Mouse (Mus musculus): ENCODE measurements around the gene Chaf1a. TPM values are rescaled to one million over a fixed set of nuclear protein-coding genes. Genes with fewer than 3 reads are reported as not detected.

The Chaf1a gene
- polyA plus RNA-seq, 1 experiment from 2014 or later, result 24.7 TPM

DNA sequence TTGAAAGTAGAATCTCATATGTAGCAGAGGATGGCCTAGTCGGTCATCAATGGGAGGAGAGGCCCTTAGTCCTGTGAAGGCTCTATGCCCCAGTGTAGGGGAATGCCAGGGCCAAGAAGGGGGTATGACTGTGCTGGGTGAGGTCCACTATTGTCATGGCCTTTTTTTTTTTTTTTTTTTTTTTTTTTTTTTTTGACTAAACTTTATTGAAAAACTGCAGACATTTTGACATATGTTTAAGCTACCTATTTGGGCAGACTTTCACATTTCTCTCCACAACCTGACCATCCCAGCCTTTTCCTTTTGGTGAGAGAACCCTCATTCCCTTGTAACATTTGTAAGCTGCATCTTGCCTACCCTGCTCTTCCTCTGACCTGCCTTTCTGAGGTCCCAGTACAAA, 52.1 kb downstream of the Chaf1a start:
- no peak for ATAC-seq (ENCODE audit: low FRiP score)
- Histone ChIP-seq H3K4me2 (no peak overlapping the region), H3K9ac (ENCODE audit: low read length) (no peak overlapping the region), H3K4me3 (ENCODE audit: low read depth, low read length) (no peak overlapping the region), H3K9me3 (ENCODE audit: control insufficient read depth, low read length) (no peaks in the 10 kb centered on the region), H3K27me3 (ENCODE audit: control insufficient read depth, insufficient read depth, low read length) (no peaks in the 10 kb centered on the region), H3K4me1 (ENCODE audit: control insufficient read depth, insufficient read depth, low read length) (no peaks in the 10 kb centered on the region), H3K36me3 (ENCODE audit: control insufficient read depth, insufficient read depth, low read length) (peaks cover 15% of the 10 kb centered on the region), H3K27ac (ENCODE audit: low read depth, low read length) (no peak overlapping the region)
- WGBS, result 89% methylated on average over 1 of the region's 1 CpGs
- DNase-seq (ENCODE audit: low spot score, missing footprints), result no peak

DNA sequence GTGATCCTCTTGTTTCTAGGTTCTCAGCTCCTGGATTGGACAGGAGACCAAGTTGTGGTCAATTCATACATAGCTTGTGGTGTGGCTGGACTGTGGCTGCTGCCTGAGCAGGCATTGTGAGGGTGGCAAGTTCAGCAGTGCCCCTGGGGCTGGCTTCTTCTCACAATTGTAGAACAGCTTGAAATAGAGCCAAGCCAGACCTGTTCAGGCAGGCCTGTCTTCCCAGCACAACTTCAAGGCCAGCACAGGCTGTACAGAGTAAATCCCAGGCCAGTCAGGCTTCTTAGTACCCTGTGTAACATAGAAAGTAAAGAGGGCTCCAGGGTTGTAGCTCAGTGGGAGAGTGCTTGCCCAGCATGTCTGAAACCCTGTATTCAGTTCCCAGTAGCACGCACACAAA, 52.6 kb downstream of the Chaf1a start:
- no peaks in the 10 kb centered on the region for H3K4me1 ChIP-seq (ENCODE audit: control insufficient read depth, insufficient read depth, low read length)
- H3K9me3 ChIP-seq (ENCODE audit: control insufficient read depth, low read length), result no peaks in the 10 kb centered on the region
- H3K4me2 ChIP-seq, result no peak overlapping the region
- no peak for ATAC-seq (ENCODE audit: low FRiP score)
- no peak overlapping the region for H3K27ac ChIP-seq (ENCODE audit: low read depth, low read length)
- DNase-seq (ENCODE audit: low spot score, missing footprints), result no peak
- H3K4me3 ChIP-seq (ENCODE audit: low read depth, low read length), result no peak overlapping the region
- H3K27me3 ChIP-seq (ENCODE audit: control insufficient read depth, insufficient read depth, low read length), result no peaks in the 10 kb centered on the region
- 100% methylated on average over 1 of the region's 1 CpGs for WGBS
- H3K36me3 ChIP-seq (ENCODE audit: control insufficient read depth, insufficient read depth, low read length), result peaks cover 15% of the 10 kb centered on the region
- H3K9ac ChIP-seq (ENCODE audit: low read length), result no peak overlapping the region

DNA sequence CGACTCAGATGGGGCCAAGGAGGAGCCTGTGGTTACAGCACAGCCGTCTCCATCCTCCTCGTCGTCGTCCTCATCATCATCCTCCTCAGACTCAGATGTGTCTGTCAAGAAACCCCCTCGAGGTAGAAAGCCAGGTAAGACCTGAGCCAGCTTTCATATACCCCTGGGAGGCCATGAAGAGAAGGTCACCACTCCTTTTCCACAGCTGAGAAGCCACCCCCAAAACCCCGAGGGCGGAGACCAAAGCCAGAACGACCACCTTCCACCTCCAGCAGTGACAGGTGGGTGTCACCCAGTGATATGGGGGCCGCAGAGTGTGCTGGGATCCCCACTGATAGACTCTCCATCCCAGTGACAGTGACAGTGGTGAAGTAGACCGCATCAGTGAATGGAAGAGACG, 56.6 kb downstream of the Chaf1a start:
- no peak for ATAC-seq (ENCODE audit: low FRiP score)
- H3K4me3 ChIP-seq (ENCODE audit: low read depth, low read length), result no peak overlapping the region
- H3K27me3 ChIP-seq (ENCODE audit: control insufficient read depth, insufficient read depth, low read length), result no peaks in the 10 kb centered on the region
- no peak for DNase-seq (ENCODE audit: low spot score, missing footprints)
- 92% methylated on average over 12 of the region's 12 CpGs for WGBS
- no peak overlapping the region for H3K4me2 ChIP-seq
- no peaks in the 10 kb centered on the region for H3K4me1 ChIP-seq (ENCODE audit: control insufficient read depth, insufficient read depth, low read length)
- H3K9ac ChIP-seq (ENCODE audit: low read length), result no peak overlapping the region
- H3K27ac ChIP-seq (ENCODE audit: low read depth, low read length), result no peak overlapping the region
- H3K36me3 ChIP-seq (ENCODE audit: control insufficient read depth, insufficient read depth, low read length), result peaks cover 30% of the 10 kb centered on the region
- H3K9me3 ChIP-seq (ENCODE audit: control insufficient read depth, low read length), result no peaks in the 10 kb centered on the region

DNA sequence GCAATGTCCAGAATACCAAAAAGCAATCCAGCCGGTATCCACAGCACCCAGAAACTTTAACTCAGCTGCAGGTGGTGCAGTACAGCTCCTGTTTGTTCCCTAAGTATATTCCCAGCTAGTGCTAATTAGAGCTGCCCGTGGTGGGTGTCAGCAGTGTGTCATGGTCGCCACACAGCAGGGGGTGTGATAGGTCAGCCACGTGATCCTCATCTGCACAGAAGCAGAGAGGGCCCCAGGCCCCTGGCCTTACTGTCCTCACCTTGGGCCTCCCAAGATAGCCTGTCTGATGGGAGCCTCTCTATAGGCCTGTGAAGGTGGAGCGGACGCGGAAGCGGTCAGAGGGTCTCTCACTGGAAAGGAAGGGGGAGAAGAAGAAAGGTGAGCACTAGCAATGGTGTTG, 57.9 kb downstream of the Chaf1a start:
- no peak for DNase-seq (ENCODE audit: low spot score, missing footprints)
- Histone ChIP-seq H3K27me3 (ENCODE audit: control insufficient read depth, insufficient read depth, low read length) (no peaks in the 10 kb centered on the region), H3K9ac (ENCODE audit: low read length) (no peak overlapping the region), H3K36me3 (ENCODE audit: control insufficient read depth, insufficient read depth, low read length) (peaks cover 36% of the 10 kb centered on the region), H3K27ac (ENCODE audit: low read depth, low read length) (no peak overlapping the region), H3K4me1 (ENCODE audit: control insufficient read depth, insufficient read depth, low read length) (no peaks in the 10 kb centered on the region), H3K9me3 (ENCODE audit: control insufficient read depth, low read length) (no peaks in the 10 kb centered on the region), H3K4me2 (no peak overlapping the region), H3K4me3 (ENCODE audit: low read depth, low read length) (no peak overlapping the region)
- no peak for ATAC-seq (ENCODE audit: low FRiP score)
- WGBS, result 90% methylated on average over 8 of the region's 8 CpGs

DNA sequence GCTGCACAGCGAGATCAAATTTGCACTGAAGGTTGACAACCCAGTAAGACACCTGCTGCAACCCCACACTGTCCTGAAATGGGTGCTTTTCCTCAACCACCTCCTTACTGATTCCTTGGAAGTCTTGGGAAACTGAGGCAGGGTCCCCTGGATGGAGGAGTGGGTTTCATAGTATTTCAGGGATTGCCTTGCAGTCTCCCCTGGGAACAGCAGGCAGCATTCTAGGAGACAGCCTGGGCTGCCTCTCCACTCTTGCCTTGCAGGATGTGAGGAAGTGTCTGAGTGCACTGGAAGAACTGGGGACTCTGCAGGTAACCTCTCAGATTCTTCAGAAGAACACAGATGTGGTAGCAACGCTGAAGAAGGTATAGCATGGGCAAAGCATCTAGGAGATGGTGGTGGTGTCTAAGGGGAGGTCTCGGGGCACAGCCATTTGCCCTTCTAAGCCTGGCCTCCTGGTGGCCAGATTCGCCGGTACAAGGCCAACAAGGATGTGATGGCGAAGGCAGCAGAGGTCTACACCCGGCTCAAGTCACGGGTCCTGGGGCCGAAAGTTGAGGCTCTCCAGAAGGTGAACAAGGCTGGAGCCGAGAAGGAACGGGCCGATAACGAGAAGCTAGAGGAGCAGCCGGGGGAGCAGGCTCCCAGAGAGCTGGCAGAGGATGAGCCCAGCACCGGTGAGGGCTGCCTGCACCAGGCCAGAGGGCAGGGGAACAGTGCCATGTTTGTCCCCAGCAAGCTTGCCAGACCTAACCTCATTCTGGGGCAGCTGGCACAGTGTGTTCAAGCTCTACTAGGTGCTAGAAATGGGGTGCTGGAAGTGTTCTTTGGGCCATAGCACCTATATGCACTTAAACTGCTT, 58.7 kb downstream of the Chaf1a start:
- no peaks in the 10 kb centered on the region for H3K27me3 ChIP-seq (ENCODE audit: control insufficient read depth, insufficient read depth, low read length)
- 92% methylated on average over 15 of the region's 15 CpGs for WGBS
- H3K4me2 ChIP-seq, result no peak overlapping the region
- no peaks in the 10 kb centered on the region for H3K9me3 ChIP-seq (ENCODE audit: control insufficient read depth, low read length)
- no peak for DNase-seq (ENCODE audit: low spot score, missing footprints)
- H3K36me3 ChIP-seq (ENCODE audit: control insufficient read depth, insufficient read depth, low read length), result peaks cover 36% of the 10 kb centered on the region
- H3K9ac ChIP-seq (ENCODE audit: low read length), result no peak overlapping the region
- ATAC-seq (ENCODE audit: low FRiP score), result no peak
- no peak overlapping the region for H3K27ac ChIP-seq (ENCODE audit: low read depth, low read length)
- H3K4me1 ChIP-seq (ENCODE audit: control insufficient read depth, insufficient read depth, low read length), result no peaks in the 10 kb centered on the region
- H3K4me3 ChIP-seq (ENCODE audit: low read depth, low read length), result no peak overlapping the region

DNA sequence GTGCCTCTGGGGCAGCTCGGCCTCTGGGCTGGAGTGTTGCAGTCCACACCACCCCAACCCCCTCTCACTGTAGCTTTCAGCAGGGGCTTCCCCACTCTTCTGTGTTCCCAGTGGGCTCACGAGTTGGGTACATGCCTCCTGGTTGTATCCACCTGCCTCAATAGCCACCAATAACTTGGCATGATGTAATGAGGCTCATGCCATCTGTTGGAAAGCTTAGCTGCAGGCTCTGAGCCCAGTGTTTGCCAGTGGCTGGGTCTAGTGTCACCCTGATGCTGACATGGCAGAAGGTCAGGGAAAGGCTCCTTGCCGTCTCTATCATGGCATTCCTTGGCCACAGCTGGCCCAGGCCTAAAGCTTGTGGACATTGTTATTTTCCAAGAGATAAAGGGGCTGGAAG, 60.6 kb downstream of the Chaf1a start:
- H3K4me2 ChIP-seq, result no peak overlapping the region
- no peaks in the 10 kb centered on the region for H3K4me1 ChIP-seq (ENCODE audit: control insufficient read depth, insufficient read depth, low read length)
- ATAC-seq (ENCODE audit: low FRiP score) (no peak), DNase-seq (ENCODE audit: low spot score, missing footprints) (no peak)
- 97% methylated on average over 3 of the region's 3 CpGs for WGBS
- H3K36me3 ChIP-seq (ENCODE audit: control insufficient read depth, insufficient read depth, low read length), result peaks cover 31% of the 10 kb centered on the region
- H3K9ac ChIP-seq (ENCODE audit: low read length), result no peak overlapping the region
- H3K4me3 ChIP-seq (ENCODE audit: low read depth, low read length), result no peak overlapping the region
- no peak overlapping the region for H3K27ac ChIP-seq (ENCODE audit: low read depth, low read length)
- no peaks in the 10 kb centered on the region for H3K9me3 ChIP-seq (ENCODE audit: control insufficient read depth, low read length)
- no peaks in the 10 kb centered on the region for H3K27me3 ChIP-seq (ENCODE audit: control insufficient read depth, insufficient read depth, low read length)

DNA sequence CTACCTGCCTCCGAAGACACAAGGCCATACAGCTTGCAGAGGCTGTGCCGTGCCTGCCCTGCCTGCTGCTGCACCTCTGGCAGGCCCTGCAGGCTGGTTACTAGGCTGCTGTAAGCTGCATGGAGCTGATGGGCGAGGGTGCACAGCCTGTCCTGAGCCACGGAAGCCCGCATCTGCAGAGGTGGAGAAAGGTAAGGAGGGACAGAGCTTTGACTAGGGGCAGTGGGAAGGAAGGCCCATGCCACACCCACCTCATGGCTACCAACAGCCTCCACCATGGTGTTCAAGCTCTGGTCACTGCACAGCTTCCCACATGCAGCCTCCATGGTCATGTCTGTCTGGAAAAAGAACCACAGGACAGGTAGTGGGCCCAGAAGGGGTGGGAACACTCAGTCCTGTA, 61.9 kb downstream of the Chaf1a start:
- no peak overlapping the region for H3K4me2 ChIP-seq
- DNase-seq (ENCODE audit: low spot score, missing footprints) (peak; percentile 60), ATAC-seq (ENCODE audit: low FRiP score) (no peak)
- H3K9ac ChIP-seq (ENCODE audit: low read length), result no peak overlapping the region
- H3K9me3 ChIP-seq (ENCODE audit: control insufficient read depth, low read length), result no peaks in the 10 kb centered on the region
- H3K36me3 ChIP-seq (ENCODE audit: control insufficient read depth, insufficient read depth, low read length), result peaks cover 22% of the 10 kb centered on the region
- 93% methylated on average over 5 of the region's 5 CpGs for WGBS
- no peak overlapping the region for H3K4me3 ChIP-seq (ENCODE audit: low read depth, low read length)
- H3K4me1 ChIP-seq (ENCODE audit: control insufficient read depth, insufficient read depth, low read length), result no peaks in the 10 kb centered on the region
- no peaks in the 10 kb centered on the region for H3K27me3 ChIP-seq (ENCODE audit: control insufficient read depth, insufficient read depth, low read length)
- H3K27ac ChIP-seq (ENCODE audit: low read depth, low read length), result no peak overlapping the region

DNA sequence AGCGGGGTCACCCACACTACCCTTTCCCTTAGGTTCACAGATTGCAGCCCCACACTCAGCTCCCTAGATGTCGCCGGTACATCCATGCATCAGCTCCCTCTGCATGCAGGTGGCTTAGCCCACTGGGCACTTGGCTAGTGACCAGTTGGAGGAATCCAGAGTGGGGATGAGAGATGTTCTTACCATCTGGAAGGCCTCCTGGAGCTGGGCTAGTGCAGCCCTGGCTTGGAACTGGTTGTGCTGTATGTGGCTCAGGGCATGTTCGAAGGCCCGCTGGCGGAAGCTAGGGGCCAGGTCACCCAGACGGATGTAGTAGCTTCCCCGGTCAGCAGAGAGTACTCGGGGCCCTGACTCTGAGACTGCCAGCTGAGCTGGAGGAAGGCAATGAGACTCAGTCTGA, 62.7 kb downstream of the Chaf1a start:
- DNase-seq (ENCODE audit: low spot score, missing footprints) (peak; percentile 33), ATAC-seq (ENCODE audit: low FRiP score) (no peak)
- Histone ChIP-seq H3K36me3 (ENCODE audit: control insufficient read depth, insufficient read depth, low read length) (peaks cover 21% of the 10 kb centered on the region), H3K9ac (ENCODE audit: low read length) (no peak overlapping the region), H3K27ac (ENCODE audit: low read depth, low read length) (no peak overlapping the region), H3K4me2 (no peak overlapping the region), H3K4me1 (ENCODE audit: control insufficient read depth, insufficient read depth, low read length) (no peaks in the 10 kb centered on the region), H3K9me3 (ENCODE audit: control insufficient read depth, low read length) (no peaks in the 10 kb centered on the region), H3K27me3 (ENCODE audit: control insufficient read depth, insufficient read depth, low read length) (no peaks in the 10 kb centered on the region), H3K4me3 (ENCODE audit: low read depth, low read length) (no peak overlapping the region)
- WGBS, result 95% methylated on average over 9 of the region's 9 CpGs

DNA sequence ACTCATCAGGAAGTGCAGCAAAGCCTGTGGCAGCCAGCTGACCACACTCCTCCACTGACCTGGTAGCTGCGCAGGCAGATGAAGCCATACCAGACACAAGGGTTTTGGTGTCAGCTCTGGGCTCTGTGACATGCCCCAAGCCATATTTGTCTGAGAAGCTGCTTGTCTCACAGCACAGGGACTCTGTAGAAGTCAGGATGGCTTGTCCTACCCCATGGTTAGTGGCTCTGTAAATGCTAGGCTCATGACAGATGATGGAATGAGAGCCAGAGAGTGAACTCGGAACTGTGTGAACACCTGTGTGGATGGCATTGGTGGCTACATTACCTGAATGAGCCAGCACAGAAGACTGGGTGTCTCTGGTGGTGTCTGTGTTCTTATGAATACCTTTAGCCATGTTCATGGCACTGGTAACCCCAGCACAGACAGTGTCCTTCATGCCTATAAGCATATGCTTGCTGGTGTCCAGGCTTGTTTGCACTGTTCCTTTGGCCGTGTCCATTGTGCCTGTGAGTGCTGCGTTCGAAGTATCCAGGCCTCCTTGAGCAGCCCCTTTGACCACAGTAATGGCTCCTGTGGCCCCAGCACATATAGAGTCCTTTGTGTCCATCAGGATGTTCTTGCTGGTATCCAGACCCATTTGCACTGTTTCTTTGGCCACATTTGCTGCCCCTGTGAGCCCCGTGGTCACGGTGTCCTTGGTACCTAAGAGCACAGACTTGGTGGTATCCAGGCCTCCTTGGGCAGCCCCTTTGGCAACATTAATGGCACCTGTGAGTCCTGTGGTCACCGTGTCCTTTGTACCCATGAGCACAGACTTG, 63.4 kb downstream of the Chaf1a start:
- H3K9ac ChIP-seq (ENCODE audit: low read length), result no peak overlapping the region
- DNase-seq (ENCODE audit: low spot score, missing footprints) (peak; percentile 69), ATAC-seq (ENCODE audit: low FRiP score) (no peak)
- no peaks in the 10 kb centered on the region for H3K27me3 ChIP-seq (ENCODE audit: control insufficient read depth, insufficient read depth, low read length)
- no peaks in the 10 kb centered on the region for H3K9me3 ChIP-seq (ENCODE audit: control insufficient read depth, low read length)
- no peak overlapping the region for H3K27ac ChIP-seq (ENCODE audit: low read depth, low read length)
- no peak overlapping the region for H3K4me3 ChIP-seq (ENCODE audit: low read depth, low read length)
- 95% methylated on average over 8 of the region's 8 CpGs for whole genome bisulfite sequencing
- peaks cover 21% of the 10 kb centered on the region for H3K36me3 ChIP-seq (ENCODE audit: control insufficient read depth, insufficient read depth, low read length)
- H3K4me1 ChIP-seq (ENCODE audit: control insufficient read depth, insufficient read depth, low read length), result no peaks in the 10 kb centered on the region
- no peak overlapping the region for H3K4me2 ChIP-seq
